Mouse (Mus musculus): Measurements from ENCODE around the gene Gfra4. TPM values are rescaled to one million over a fixed set of nuclear protein-coding genes. Genes with fewer than 3 reads are reported as not detected.
A peak's percentile ranks its signal among the peaks of the same experiment; 100 is the strongest.
"Not testable (repeated sequence)": the region's sequence is repeated elsewhere in the genome, so short reads cannot be mapped to it uniquely, and the experiment has no call there.

Gfra4 gene
- total RNA-seq, 2 experiments from 2014 or later, result 2.1 TPM; not detected in 1

DNA sequence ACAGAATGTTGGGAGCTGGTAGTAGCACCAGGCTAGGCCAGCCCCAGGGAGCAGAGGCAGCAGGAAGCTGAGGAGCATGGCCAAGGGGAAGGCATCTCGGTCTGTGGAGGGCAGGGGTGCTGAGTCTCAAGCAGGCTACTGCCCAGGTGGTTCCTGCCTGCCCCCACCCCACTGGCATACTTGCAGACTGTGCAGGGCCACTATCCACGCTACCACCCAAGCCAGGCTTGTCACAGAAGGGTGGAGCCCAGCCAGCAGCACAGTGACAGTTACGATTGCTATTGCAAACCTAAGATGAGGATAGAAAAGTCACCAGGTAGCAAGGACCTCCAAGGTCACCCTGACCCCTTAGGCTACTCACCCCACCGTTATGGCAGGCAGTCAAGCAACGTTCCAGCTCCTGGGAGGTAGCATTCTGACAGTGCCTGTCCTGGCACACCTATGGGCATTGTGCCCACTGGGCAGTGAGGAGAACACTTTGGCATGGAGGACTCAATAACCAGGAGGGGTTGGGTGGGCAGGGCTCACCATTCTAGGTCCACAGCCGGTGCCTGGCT is 10.1 kb upstream of the Gfra4 start:
- peak; percentile 34 for ATAC-seq (replicated peaks; ENCODE audit: low FRiP score, poor library complexity, severe bottlenecking)

DNA sequence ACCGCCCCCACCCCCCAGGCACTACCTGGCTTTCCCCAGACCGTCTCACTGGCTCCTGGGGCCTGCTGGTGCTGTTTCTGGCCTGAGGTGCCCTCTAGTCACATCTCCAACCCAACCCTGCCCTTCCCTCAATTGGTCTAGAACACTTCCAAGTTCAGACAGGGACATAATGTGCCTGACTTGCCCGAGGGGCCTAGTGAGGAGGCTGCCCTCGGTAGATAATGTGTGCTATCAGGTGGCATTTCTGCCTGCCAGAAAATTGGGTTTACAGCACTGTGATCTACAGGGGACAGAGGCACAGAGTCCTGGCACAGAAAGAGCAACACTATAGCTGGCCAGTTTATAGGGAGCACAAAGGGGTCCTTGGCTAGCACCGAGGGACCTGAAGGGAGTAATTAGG is 9.2 kb upstream of the Gfra4 start:
- ATAC-seq (replicated peaks; ENCODE audit: low FRiP score, poor library complexity, severe bottlenecking), result peak; percentile 34

GRCm38 (mm10) chr2:131046025-131046424 is 3.1 kb upstream of the Gfra4 start:
- ATAC-seq (replicated peaks; ENCODE audit: low FRiP score, poor library complexity, severe bottlenecking), result no peak

DNA sequence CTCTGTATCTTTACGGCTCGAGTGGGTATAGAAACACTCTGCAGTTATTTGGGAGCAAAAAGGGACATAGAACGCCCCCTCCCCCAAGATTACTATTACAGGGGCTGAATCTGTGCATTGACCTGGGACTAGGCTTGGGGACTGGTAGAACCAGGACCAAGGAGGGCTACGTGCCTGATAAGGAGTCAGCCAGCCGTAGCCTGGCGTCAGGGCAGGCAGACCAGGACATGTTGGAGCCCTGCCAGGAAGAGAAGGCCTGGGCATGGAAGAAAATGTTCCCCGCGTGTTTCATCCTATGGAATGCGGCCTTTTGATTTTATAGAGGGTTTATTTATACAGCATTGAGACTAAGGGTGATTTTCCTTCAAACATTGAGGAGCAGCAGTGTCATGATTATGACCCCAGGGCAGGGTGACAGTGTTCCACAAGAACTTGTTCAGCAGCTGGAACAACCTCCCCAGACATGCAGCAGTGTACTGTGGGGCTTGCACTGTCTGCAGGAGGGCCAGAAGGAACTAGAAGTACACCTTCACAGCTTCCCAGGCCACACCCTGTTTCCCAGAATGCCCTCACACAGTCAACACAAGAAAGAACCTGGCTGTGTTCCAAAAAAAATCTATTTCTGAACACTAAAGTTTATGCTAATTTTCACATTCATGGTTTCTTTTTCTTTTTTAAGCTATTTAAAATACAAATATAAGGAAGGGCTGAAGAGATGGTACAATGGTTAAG is 2.3 kb upstream of the Gfra4 start:
- peak; percentile 61 for ATAC-seq (replicated peaks; ENCODE audit: low FRiP score, poor library complexity, severe bottlenecking)

- no peak for ATAC-seq (replicated peaks; ENCODE audit: low FRiP score, poor library complexity, severe bottlenecking)
Measured at GRCm38 (mm10) chr2:131044354-131044852, 1.5 kb upstream of the Gfra4 start.

DNA sequence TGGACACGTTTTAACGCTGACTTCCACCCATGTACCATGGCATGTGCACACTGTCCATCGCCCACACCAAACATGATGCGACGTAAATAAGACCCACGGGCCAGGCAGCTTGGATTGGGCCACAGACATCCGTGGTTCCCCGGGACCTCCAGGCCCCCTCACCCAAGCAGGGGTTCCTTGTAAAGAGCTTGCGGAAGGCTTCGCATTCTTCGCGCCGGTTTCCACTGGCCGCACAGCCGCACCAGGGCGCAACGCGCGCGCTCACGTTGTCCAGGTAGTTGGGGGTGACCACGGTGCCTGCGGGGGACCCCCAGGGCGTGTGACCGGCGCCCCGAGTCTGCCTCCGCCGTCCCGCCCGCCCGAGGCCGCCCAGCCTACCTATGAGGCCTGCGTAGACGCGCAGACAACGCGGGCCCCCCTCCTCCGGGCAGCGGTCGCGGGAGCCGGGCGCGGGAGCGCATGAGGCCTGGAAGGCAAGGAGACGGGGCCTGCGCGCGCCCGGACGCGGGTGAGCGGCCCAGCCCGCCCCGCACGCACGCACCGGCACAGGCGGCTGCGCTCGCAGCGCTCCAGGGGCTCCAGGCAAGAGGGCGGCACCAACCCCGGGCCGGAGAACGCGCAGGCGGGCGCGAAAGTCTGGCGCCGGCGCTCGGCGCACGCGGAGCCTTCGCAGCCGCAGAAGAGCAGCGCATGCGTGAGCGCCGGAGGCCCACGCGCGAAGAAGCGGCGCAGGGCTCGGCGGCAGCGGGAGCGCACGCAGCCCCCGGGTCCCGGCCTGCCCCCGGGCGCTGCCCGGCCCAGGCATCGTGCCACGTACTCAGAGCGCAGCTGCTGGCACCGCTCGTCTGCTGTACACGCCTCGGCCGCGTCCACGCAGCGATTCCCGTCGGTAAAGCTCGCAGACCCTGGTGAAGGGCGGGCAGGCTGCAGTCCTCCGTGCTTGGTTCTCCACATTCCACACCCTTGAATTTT is 1.7 kb downstream of the Gfra4 start:
- ATAC-seq (replicated peaks; ENCODE audit: low FRiP score, poor library complexity, severe bottlenecking), result no peak

- ATAC-seq (replicated peaks; ENCODE audit: low FRiP score, poor library complexity, severe bottlenecking), result no peak
Measured at GRCm38 (mm10) chr2:131038675-131039074, 4.2 kb downstream of the Gfra4 start.

DNA sequence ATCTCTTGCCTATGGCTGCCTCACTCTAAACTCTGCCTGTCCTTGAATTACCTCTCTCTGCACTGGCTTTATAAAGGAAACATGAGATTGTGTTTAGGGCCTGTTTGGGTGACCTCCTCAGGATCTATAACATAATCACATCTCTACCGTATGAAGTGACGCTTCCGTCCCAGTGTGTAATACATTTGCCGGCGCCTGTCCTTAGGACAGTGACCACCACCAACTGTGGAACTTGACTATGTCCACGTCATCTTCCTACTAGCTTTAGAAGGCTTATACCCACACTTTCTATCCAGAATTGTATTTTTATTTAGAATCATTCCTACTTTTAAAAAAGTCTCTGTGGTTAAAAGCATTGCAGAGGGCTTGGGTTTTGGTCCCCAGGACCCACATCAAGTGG is 4.7 kb downstream of the Gfra4 start:
- no peak for ATAC-seq (replicated peaks; ENCODE audit: low FRiP score, poor library complexity, severe bottlenecking)

- ATAC-seq (replicated peaks; ENCODE audit: low FRiP score, poor library complexity, severe bottlenecking), result no peak
Measured at GRCm38 (mm10) chr2:131037226-131037990, 5.5 kb downstream of the Gfra4 start.

- no peak for ATAC-seq (replicated peaks; ENCODE audit: low FRiP score, poor library complexity, severe bottlenecking)
Measured at GRCm38 (mm10) chr2:131036757-131037156, 6.1 kb downstream of the Gfra4 start.

- ATAC-seq (replicated peaks; ENCODE audit: low FRiP score, poor library complexity, severe bottlenecking), result no peak
Measured at GRCm38 (mm10) chr2:131036343-131036742, 6.5 kb downstream of the Gfra4 start.

GRCm38 (mm10) chr2:131031406-131031805 is 11.5 kb downstream of the Gfra4 start:
- not testable (repeated sequence) for ATAC-seq (replicated peaks; ENCODE audit: low FRiP score, poor library complexity, severe bottlenecking)

- no peak for ATAC-seq (replicated peaks; ENCODE audit: low FRiP score, poor library complexity, severe bottlenecking)
Measured at GRCm38 (mm10) chr2:131030998-131031397, 11.9 kb downstream of the Gfra4 start.

DNA sequence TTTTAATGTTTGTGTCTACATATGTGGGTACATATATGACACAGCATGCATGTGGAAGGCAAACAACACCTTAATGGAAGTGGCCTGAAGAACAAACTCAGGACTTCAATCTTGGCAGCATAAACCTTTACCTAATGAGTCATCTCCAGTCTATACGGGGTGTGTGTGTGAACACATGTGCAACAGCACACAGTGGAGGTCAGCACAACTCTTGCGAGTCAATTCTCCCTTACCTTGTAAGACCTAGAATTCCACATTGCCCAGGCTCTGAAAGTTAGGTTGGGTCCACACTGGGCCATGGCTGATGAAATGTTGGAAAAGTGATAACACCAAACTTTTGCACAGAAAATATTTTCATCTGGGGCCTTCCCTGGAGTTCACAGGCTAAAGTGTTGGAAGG is 12.3 kb downstream of the Gfra4 start:
- no peak for ATAC-seq (replicated peaks; ENCODE audit: low FRiP score, poor library complexity, severe bottlenecking)

GRCm38 (mm10) chr2:131029065-131029935 is 13.6 kb downstream of the Gfra4 start:
- ATAC-seq (replicated peaks; ENCODE audit: low FRiP score, poor library complexity, severe bottlenecking), result no peak

GRCm38 (mm10) chr2:131026941-131027340 is 15.9 kb downstream of the Gfra4 start:
- ATAC-seq (replicated peaks; ENCODE audit: low FRiP score, poor library complexity, severe bottlenecking), result no peak

DNA sequence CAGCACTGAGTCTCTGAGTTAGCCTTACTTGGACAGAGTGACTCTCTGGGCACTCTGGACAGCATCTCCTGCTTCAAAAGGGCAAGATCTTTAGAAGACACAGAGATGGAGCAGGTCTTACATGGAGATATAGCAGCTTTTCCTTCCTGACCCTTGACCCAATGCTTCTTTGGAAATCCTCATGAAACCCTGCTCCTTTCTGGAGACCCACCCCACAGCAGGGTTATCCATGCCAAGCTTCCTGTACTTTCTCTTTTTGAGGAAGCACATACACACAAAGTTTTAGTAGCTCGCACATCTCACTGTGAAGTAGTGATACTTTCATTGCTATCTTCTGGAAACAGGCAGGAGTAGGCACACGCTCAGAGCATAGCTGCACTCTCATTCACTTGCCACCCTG is 17.7 kb downstream of the Gfra4 start:
- no peak for ATAC-seq (replicated peaks; ENCODE audit: low FRiP score, poor library complexity, severe bottlenecking)

GRCm38 (mm10) chr2:131010566-131010965 is 32.3 kb downstream of the Gfra4 start:
- no peak for ATAC-seq (replicated peaks; ENCODE audit: low FRiP score, poor library complexity, severe bottlenecking)

DNA sequence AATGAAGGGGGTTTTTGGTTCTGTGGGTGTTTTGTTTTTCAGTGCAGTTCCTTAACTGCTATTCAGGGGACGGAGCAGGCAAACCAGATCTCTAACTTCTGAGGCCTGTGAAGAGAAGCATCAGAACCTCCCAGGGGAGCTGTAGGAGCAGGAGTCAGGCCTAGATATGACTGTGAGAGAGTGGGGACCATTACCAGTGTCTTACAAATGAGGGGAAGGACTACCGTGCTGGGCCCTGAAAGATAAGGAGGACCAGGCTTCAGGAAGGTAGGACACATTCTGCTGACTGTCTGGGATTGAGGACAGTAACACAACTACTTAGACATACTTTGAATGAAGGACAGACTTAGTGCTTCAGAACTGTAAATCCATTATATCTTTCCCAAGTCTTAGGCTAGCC is 33.8 kb downstream of the Gfra4 start:
- no peak for ATAC-seq (replicated peaks; ENCODE audit: low FRiP score, poor library complexity, severe bottlenecking)

Measured in erythroblast, adult 5-6 weeks (primary cell).